Mouse (Mus musculus): ENCODE results near the gene Tal1.

Tal1 gene

GRCm38 (mm10) chr4:115056371-115056920, at the start of gene Tal1:
Gene Tal1 (plus strand): TSS chr4:115056426.
- DNase-seq (ENCODE audit: low spot score), result no peak

GRCm38 (mm10) chr4:115014276-115014675, 42.0 kb upstream of the Tal1 start:
- DNase-seq (ENCODE audit: low spot score), result no peak

GRCm38 (mm10) chr4:115019997-115020396, 36.2 kb upstream of the Tal1 start:
- DNase-seq (ENCODE audit: low spot score), result no peak

GRCm38 (mm10) chr4:115035043-115035442, 21.2 kb upstream of the Tal1 start:
- DNase-seq (ENCODE audit: low spot score), result no peak

GRCm38 (mm10) chr4:115038242-115038641, 18.0 kb upstream of the Tal1 start:
- DNase-seq (ENCODE audit: low spot score), result no peak

- DNase-seq (ENCODE audit: low spot score), result no peak
Measured at GRCm38 (mm10) chr4:115045621-115046020, 10.6 kb upstream of the Tal1 start.

- no peak for DNase-seq (ENCODE audit: low spot score)
Measured at GRCm38 (mm10) chr4:115047750-115048149, 8.5 kb upstream of the Tal1 start.

- no peak for DNase-seq (ENCODE audit: low spot score)
Measured at GRCm38 (mm10) chr4:115048190-115048589, 8.0 kb upstream of the Tal1 start.

GRCm38 (mm10) chr4:115051245-115051644, 5.0 kb upstream of the Tal1 start:
- no peak for DNase-seq (ENCODE audit: low spot score)

GRCm38 (mm10) chr4:115052343-115053005, 3.8 kb upstream of the Tal1 start:
- DNase-seq (ENCODE audit: low spot score), result no peak

GRCm38 (mm10) chr4:115055044-115055443, 1.2 kb upstream of the Tal1 start:
- no peak for DNase-seq (ENCODE audit: low spot score)

GRCm38 (mm10) chr4:115055691-115056090, 535 bp upstream of the Tal1 start:
- DNase-seq (ENCODE audit: low spot score), result no peak

- DNase-seq (ENCODE audit: low spot score), result no peak
Measured at GRCm38 (mm10) chr4:115056921-115057673, 871 bp downstream of the Tal1 start.

GRCm38 (mm10) chr4:115057674-115058316, 1.6 kb downstream of the Tal1 start:
- DNase-seq (ENCODE audit: low spot score), result no peak

GRCm38 (mm10) chr4:115058317-115058761, 2.1 kb downstream of the Tal1 start:
- DNase-seq (ENCODE audit: low spot score), result no peak

GRCm38 (mm10) chr4:115058871-115059590, 2.8 kb downstream of the Tal1 start:
- no peak for DNase-seq (ENCODE audit: low spot score)

- DNase-seq (ENCODE audit: low spot score), result no peak
Measured at GRCm38 (mm10) chr4:115059871-115060270, 3.6 kb downstream of the Tal1 start.

GRCm38 (mm10) chr4:115060753-115061152, 4.5 kb downstream of the Tal1 start:
- DNase-seq (ENCODE audit: low spot score), result no peak

GRCm38 (mm10) chr4:115062540-115062874, 6.3 kb downstream of the Tal1 start:
- DNase-seq (ENCODE audit: low spot score), result no peak

- no peak for DNase-seq (ENCODE audit: low spot score)
Measured at GRCm38 (mm10) chr4:115062875-115063517, 6.8 kb downstream of the Tal1 start.

GRCm38 (mm10) chr4:115063518-115064239, 7.5 kb downstream of the Tal1 start:
- no peak for DNase-seq (ENCODE audit: low spot score)
